Mouse (Mus musculus) spleen, adult 2 months (tissue): ENCODE measurements around the gene Snapc5.

Source experiments
- CTCF ChIP-seq: fragments of 200-500 bp; IDR thresholded peaks from 2 replicates; pipeline ENCODE4 v1.5.1; 2011; ENCODE audit warnings: mild to moderate bottlenecking, inconsistent platforms; ENCODE audit not compliant: insufficient read depth, insufficient read length, insufficient replicate concordance; ENCODE audit errors: extremely low read depth
- POLR2A ChIP-seq: fragments of 200-500 bp; IDR thresholded peaks from 2 replicates; pipeline ENCODE4 v1.6.1; 2011; ENCODE audit warnings: low read depth, low read length, inconsistent platforms

- TF ChIP-seq CTCF (no peak), POLR2A (no peak)
Measured at GRCm38 (mm10) chr9:64198068-64198762, 19.1 kb downstream of the Snapc5 start.
